Mouse (Mus musculus) cerebellum, adult 9-11 months (tissue): ENCODE results near the gene Borcs6.

Experiments
- DNase-seq: peaks from one replicate; pipeline ENCODE4 v3.0.0; 2022

Borcs6 gene

GRCm38 (mm10) chr11:69050748-69051147 lies 8.8 kb upstream of the Borcs6 start:
- DNase-seq = no peak

GRCm38 (mm10) chr11:69051771-69052170 lies 7.7 kb upstream of the Borcs6 start:
- no peak for DNase-seq

DNA sequence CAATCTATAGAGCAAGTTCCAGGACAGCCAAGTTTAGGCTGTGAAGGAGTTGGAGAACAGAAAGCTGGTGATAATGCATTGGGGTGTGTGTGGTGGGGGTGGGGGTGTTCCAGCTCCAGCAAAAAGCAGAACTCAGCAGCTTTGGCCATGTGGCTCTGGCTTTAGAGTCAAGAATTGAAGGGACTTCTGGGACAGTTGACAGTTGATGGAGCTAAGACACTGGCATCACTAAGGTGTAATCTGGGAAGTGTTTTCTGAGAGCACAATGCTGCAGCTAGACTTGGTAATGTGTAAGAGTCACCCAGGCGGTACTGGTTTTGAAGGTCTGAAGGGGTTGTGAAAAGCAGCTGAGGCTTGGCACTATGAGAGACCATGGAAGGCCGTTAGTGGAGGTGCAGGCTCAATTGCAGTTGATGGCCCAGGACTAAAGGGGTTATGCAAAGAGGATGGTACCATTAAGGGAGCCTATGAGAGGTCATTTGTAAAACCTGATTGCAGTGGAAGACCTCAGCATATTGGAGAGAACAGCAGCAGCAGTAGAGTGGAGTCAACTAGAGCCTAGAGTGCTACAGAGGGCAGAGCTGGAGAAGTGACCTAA lies 6.6 kb upstream of the Borcs6 start:
- DNase-seq = no peak

- DNase-seq = no peak
These were observed 5.7 kb upstream of the Borcs6 start for GRCm38 (mm10) chr11:69053848-69054247.

DNA sequence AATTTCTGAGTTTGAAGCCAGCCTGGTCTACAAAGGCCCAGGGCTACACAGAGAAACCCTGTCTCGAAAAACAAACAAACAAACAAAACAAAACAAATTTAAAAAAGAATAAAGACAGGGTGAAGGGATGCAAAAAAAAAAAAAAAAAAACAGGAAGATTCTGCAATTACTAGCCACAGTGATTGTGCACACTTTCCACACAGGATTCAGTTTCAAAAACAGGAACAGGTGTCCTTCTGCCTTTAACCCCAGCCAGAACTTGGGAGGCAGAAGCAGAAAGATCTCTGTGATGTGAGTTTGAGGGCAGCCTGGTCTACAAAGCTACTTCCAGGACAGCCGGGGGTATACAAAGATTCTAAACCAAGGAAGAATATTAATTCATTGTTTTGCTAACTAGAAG lies 1.3 kb upstream of the Borcs6 start:
- DNase-seq = no peak

GRCm38 (mm10) chr11:69058729-69059356 lies 674 bp upstream of the Borcs6 start:
- peak; percentile 54 for DNase-seq

DNA sequence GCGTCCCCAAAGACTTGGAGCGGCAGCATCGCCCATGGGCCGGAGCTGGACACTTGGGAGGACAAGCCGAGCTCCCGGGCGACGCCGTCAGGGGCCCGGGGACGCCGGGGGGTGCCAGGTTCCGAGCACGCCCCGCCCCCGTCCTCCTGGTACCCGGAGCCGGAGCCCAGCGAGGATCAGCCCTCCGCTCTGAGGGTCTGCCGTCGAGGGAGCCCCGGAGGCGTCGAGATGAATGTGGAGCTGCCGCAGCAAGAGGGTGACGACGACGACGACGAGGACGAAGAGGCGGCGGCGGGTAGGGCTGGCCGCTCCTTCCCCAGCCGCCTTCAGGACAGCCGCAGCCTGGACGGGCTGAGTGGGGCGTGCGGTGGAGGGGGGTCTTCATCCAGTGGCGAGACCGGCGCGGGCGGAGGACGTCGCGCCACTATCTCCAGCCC lies 476 bp downstream of the Borcs6 start:
- no peak for DNase-seq

- peak; percentile 64 for DNase-seq
These were observed 1.1 kb downstream of the Borcs6 start for GRCm38 (mm10) chr11:69060448-69061254.

- DNase-seq = peak; percentile 70
These were observed 1.9 kb downstream of the Borcs6 start for GRCm38 (mm10) chr11:69061255-69061912.

DNA sequence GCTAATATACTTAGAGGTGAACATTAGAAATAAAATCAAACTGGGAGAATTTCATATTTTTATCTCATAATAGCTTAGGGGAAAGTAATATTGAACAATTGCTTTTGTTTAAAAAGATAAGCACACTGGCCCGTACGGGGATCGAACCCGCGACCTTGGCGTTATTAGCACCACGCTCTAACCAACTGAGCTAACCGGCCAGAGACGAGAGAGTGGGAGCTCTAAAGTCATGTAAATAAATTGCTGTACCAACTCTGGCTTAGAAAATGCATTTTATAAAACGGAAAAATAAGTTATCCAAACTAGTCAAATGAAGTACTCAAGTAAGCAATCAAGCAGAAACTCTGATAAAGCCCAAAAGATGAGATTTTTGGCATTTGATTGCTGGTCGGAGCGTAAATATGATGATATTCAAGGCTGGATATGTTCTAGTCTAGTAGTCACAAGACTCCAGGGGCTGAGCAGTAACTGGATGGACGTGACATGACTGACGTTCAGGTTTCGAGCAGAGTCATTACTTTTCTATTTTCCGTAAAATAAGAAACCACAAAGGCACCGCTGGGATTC lies 2.8 kb downstream of the Borcs6 start:
- DNase-seq = peak; percentile 76

GRCm38 (mm10) chr11:69062761-69063224 lies 3.3 kb downstream of the Borcs6 start:
- DNase-seq = peak; percentile 93

DNA sequence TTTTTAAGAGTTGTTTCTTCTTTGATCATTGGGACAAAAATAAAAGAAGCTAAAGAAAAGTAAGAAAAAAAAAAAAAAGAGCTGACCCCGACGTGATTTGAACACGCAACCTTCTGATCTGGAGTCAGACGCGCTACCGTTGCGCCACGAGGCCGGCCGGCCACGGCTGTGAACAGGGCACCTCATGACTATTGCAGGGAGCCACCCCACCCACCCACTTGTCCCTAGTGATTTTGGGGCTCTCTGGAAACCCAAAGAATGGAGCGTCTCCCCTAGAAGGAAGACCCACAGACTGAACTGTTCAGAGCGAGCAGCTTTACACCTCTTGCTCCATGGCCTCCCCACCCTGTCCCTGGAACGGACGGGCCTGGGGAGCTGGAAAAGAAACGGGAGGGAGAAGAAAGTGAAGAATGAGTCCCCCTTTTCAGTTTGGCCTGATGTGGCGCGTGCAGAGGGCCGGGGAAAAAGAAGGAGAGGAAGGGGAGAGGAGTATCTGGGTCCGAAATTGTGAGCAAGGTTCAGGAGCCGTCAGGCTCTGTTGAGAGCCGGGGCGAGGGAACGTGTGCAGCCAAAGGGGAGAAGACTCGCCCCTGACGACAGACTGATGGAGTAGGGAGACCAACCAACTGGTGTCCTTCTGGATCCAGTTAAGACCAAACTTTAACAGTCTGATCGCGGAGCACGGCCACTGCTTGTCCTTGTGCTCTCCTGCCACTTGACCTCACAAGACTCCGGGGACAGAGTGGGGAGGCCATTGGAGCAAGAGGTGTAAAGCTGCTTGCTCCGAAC lies 4.1 kb downstream of the Borcs6 start:
- peak; percentile 74 for DNase-seq

GRCm38 (mm10) chr11:69064259-69065133 lies 5.0 kb downstream of the Borcs6 start:
- DNase-seq = peak; percentile 55

DNA sequence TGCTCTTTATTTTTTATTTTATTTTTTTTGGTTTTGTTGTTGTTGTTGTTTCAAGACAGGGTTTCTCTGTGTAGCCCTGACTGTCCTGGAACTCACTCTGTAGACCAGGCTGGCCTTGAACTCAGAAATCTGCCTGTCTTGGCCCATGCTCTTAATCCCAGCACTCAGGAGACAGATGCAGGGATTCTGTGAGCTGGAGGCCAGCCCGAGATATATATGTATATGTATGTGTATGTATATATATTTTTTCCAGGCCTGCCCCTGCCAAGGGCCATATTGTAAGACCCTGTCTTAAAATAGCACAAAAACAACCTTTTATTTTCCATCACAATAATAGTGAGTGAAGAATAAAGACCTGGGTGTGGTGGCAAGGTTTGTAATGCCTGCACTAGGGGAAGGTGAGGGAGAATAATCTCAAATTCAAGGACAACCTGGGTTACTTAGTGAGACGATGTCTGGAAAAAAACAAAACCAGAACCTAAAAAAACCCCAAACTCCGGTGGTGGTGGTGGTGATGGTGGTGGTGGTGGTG lies 5.9 kb downstream of the Borcs6 start:
- DNase-seq = peak; percentile 53

DNA sequence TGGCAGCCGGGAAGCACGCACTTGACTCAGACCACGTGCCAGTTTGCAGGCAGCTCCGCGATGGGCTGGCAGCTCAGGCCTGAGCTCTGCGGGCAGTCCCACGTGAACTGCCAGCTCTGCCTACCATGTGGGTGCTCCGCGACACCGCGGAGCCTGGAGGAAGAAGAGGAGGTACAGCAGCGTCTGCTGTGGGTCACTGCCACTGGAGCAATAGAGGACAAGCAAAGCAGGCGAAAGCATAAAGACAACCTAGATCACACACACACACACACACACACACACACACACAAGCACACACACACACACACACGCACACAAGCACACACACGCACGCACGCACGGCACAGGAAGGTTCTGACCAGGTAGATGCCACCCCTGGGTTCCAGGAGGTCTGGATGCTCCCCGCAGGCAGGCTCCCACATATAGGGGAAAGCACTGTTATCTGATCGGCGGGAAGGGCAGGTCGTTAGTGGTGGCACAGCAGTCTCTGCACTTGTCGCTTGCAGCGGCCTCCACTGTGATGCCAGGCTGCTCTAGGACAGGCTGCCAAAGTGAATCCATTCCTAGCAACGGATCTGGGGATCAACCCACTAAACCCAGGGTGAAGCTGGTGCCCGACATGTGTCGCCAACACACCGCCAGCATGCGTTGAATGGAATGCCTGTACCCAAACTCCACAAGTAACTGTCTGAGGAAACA lies 6.8 kb downstream of the Borcs6 start:
- DNase-seq = peak; percentile 80

GRCm38 (mm10) chr11:69066956-69067355 lies 7.4 kb downstream of the Borcs6 start:
- DNase-seq = peak; percentile 90

DNA sequence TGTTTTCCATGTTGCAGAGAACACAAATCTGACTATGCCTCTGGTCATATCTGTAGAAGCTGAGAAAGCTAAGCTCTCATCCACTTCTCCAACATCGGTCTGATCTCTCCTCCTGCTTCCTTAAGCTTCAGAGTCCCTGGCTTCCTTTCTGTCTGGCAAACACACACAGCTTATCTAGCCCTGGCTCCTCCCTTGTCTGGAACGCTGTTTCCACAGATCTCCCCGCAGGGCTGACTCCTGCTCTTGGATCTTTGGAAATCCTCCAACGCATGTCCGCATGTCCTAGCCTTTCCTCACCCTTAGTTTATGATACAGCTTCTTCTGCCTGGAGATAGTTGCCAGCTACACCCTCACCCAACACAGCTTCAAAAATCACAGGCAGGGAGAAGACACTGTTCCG lies 8.1 kb downstream of the Borcs6 start:
- peak; percentile 59 for DNase-seq

GRCm38 (mm10) chr11:69070093-69070492 lies 10.6 kb downstream of the Borcs6 start:
- no peak for DNase-seq

DNA sequence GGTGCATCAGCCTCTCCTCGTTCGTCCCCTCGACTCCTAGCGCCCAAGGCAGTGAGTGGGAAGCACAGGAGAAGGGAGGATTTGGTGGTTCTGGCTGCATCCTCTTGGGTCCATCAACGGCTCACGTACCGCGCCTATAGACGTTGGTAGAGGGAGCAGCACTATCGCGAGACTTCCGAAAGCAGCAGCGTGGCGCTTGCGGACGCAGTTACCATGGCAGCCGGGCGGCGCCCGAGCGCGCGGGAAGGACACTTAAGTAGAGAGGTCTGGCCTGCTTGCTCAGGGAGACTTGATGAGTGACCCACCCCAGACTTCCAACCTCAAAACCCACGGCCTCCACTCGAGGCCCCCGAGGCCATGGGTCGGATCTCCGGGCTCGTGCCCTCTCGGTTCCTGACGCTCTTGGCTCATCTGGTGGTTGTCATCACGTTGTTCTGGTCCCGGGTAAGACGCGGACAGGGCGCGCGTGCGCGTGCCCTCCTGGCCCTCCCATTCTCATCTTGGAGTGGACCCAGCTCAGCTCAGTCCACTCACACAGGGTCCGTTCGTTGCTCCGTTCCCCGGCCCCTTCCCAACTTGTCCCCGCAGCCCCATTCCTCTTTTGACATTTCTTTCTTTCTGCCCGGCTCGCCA lies 11.2 kb downstream of the Borcs6 start, which contains the start of gene Tmem107:
TSS of gene Tmem107 (plus strand) at position 217 of the 633 bp plus-strand sequence.
- peak; percentile 96 for DNase-seq
